Mouse (Mus musculus) forebrain, embryonic 14.5 days (tissue): Measurements from ENCODE around the gene Hspg2. TPM values are rescaled to one million over a fixed set of nuclear protein-coding genes. Genes with fewer than 3 reads are reported as not detected.

Source experiments
- ATAC-seq: fragments of 200-750 bp; cut with Nextera tagmentation; 2 replicates; pipeline ENCODE4 v1.8.0; 2017; ENCODE audit warnings: mild to moderate bottlenecking, moderate library complexity
- DNase-seq: peaks from one replicate; pipeline ENCODE4 v3.0.0-alpha.2; 2015; ENCODE audit warnings: low spot score
- H3K27ac ChIP-seq: fragments of 300-500 bp; sonication (generic); 2 replicates; pipeline ENCODE4 v1.5.1; 2014; ENCODE audit warnings: low read depth, mild to moderate bottlenecking, control low read depth, low read length, moderate library complexity
- H3K27me3 ChIP-seq: fragments of 300-500 bp; sonication (generic); replicated peaks from 2 replicates; pipeline ENCODE4 v1.6.1; 2014; ENCODE audit warnings: low read length, control low read depth, mixed read lengths; ENCODE audit not compliant: control insufficient read depth, insufficient read depth
- H3K36me3 ChIP-seq: fragments of 300-500 bp; sonication (generic); 2 replicates; pipeline ENCODE4 v1.6.1; 2014; ENCODE audit warnings: low read length, control low read depth; ENCODE audit not compliant: control insufficient read depth, insufficient read depth
- H3K4me1 ChIP-seq: fragments of 300-500 bp; sonication (generic); 2 replicates; pipeline ENCODE4 v1.6.1; 2014; ENCODE audit warnings: antibody characterized with exemption, low read length, control low read depth; ENCODE audit not compliant: control insufficient read depth, insufficient read depth
- H3K4me2 ChIP-seq: fragments of 300-500 bp; sonication (generic); 2 replicates; pipeline ENCODE4 v1.6.1; 2014; ENCODE audit warnings: mild to moderate bottlenecking, control low read depth, low read length
- H3K4me3 ChIP-seq: fragments of 300-500 bp; sonication (generic); 2 replicates; pipeline ENCODE4 v1.5.1; 2014; ENCODE audit warnings: low read depth, low read length, control low read depth
- H3K9ac ChIP-seq: fragments of 300-500 bp; sonication (generic); 2 replicates; pipeline ENCODE4 v1.6.1; 2014; ENCODE audit warnings: mild to moderate bottlenecking, low read length, control low read depth, moderate library complexity
- H3K9me3 ChIP-seq: fragments of 300-500 bp; sonication (generic); replicated peaks from 2 replicates; pipeline ENCODE4 v1.6.1; 2016; ENCODE audit warnings: low read length, control low read depth, mixed read lengths; ENCODE audit not compliant: control insufficient read depth
- WGBS: fragments of 180-500 bp; shearing (Covaris S2); extraction: QIAGEN DNeasy Blood & Tissue Kit; methylation state at CpG from one replicate; pipeline ENCODE4 v1.1.7; 2014; 5-methylcytosine and 5-hydroxymethylcytosine counted together
- polyA plus RNA-seq: library from polyadenylated mRNA; unstranded; fragments of >200 nt; fragmentation: Nextera tagmentation; extraction: Ambion mirVana; gene quantifications from 2 replicates; pipeline ENCODE4 v1.2.1, GENCODE M21; 2014

Hspg2 gene
- polyA plus RNA-seq, 1 experiment from 2014 or later: 4.0 TPM

GRCm38 (mm10) chr4:137469081-137469844 lies 694 bp downstream of the Hspg2 start:
- whole genome bisulfite sequencing: 3% methylated on average over 20 of the region's 20 CpGs
- Histone ChIP-seq H3K4me2 (peak overlapping the region; percentile 94), H3K36me3 (no peaks in the 10 kb centered on the region), H3K4me3 (peak overlapping the region; percentile 50), H3K9ac (peak overlapping the region; percentile 67), H3K4me1 (peaks cover 13% of the 10 kb centered on the region), H3K27me3 (no peaks in the 10 kb centered on the region), H3K27ac (peak overlapping the region; percentile 39; the same call in 1 of the 2 replicates), H3K9me3 (no peaks in the 10 kb centered on the region)
- ATAC-seq (peak; percentile 36; the same call in 1 of the 2 replicates), DNase-seq (peak; percentile 52)

DNA sequence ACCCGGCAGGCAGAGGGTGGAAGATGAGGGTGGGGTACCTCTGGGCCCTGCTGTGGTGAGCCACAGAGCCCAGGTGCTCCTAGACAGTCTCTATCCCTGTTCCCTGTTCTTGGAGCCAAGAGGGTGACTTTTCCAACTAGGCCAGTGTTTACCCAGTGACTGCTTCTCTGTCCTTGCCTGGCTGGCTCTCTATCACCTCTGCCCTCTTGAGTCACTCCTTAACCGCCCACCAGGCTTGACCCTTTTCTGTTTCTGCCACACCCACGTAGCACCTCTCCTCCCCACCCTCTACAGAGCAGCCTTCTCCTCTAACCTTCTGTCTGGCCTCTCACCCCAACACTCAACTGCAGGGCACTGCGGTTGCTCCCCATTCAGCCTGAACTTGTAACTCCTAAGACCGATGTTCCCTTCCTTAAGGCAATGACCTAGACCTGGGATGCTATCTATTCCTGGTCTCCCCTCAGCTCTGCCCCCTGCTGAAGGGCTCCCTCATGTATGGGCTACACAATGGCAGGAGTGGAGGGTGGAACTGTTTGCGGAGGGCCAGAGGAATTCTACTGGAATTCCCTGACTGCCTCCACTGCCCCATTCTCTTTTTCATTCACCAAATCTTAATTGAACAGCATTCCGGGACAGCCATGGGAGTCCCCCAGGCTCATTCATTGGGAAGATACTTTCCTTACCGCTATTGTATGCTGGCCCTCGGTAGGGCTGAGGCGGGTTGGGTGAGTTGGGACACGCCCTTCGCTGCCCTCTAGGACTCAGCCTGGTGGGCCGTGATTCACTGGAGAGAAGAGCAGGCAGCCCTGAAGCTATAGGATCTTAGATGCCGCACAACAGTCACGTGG lies 1.5 kb downstream of the Hspg2 start:
- ATAC-seq (no peak), DNase-seq (no peak)
- Histone ChIP-seq H3K4me1 (peaks cover 13% of the 10 kb centered on the region), H3K9ac (peak overlapping the region; percentile 67; the same call in 1 of the 2 replicates), H3K27ac (no peak overlapping the region), H3K4me3 (0 out of 2 replicates have a peak overlapping the region, but pooled peaks have one; percentile 50), H3K4me2 (peak overlapping the region; percentile 94), H3K27me3 (no peaks in the 10 kb centered on the region), H3K9me3 (no peaks in the 10 kb centered on the region), H3K36me3 (no peaks in the 10 kb centered on the region)
- WGBS: 31% methylated on average over 15 of the region's 15 CpGs

DNA sequence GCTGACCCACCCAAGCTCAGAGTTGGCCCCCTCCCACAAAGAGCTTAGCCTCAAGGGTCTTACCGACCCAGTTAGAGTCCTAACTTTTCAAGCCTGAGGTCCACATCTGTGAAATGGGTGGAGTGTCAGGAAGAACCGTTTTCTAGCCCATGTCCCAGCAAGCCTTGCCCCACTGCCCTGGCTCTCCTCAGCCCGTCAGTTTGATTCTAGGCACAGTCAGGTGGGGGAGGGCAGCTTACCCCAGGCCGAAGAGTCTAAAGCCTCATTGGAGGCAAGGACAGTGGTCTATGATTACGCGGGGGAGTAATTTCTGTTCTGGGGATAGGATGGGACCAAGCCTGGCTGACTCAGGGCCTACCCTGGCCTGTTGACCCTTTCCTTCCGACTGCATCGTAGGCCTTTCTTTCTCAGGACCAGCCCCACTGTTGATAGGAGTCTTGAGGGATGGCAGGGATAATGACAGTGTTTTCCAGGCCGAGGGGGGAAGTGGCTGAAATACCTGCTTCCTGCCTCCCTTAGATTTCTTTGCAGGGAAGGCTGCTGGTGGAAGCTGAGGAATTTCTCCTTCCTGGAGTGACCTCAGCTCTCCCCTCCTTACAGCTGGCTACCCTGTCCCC lies 2.2 kb downstream of the Hspg2 start:
- no peak for DNase-seq
- no peak overlapping the region for H3K27ac ChIP-seq
- no peak overlapping the region for H3K4me3 ChIP-seq

DNA sequence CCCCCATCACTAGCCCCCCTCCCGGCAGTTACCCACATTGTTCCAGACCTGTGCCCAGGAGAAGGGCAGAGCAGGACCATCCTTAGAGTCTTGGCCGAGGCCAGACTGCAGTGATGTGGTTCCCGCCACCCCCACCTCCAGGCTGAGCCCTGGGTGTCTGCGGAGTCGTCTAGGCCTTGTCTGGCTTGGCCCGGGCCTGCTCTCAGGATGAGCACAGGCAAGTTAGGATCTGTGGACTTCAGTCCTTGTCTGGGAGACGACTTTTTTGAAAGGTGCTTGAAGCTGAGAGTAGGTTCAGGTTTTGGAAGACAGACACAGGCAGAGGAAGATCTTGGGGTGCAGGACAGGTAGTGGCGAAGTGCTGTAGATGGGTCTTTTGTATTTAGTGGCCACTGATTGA lies 2.8 kb downstream of the Hspg2 start:
- DNase-seq (no peak), ATAC-seq (no peak)
- Histone ChIP-seq H3K27ac (no peak overlapping the region), H3K9ac (no peak overlapping the region), H3K4me3 (no peak overlapping the region), H3K9me3 (no peaks in the 10 kb centered on the region), H3K27me3 (no peaks in the 10 kb centered on the region), H3K4me1 (peaks cover 13% of the 10 kb centered on the region), H3K36me3 (no peaks in the 10 kb centered on the region), H3K4me2 (no peak overlapping the region)
- WGBS: 74% methylated on average over 8 of the region's 8 CpGs

More for the DNA sequence above, 2.2 kb downstream of the Hspg2 start:
- Histone ChIP-seq H3K27me3 (no peaks in the 10 kb centered on the region), H3K36me3 (no peaks in the 10 kb centered on the region), H3K9me3 (no peaks in the 10 kb centered on the region), H3K4me1 (peaks cover 13% of the 10 kb centered on the region), H3K4me2 (no peak overlapping the region), H3K9ac (no peak overlapping the region)
- WGBS: 73% methylated on average over 9 of the region's 9 CpGs
- ATAC-seq: no peak

DNA sequence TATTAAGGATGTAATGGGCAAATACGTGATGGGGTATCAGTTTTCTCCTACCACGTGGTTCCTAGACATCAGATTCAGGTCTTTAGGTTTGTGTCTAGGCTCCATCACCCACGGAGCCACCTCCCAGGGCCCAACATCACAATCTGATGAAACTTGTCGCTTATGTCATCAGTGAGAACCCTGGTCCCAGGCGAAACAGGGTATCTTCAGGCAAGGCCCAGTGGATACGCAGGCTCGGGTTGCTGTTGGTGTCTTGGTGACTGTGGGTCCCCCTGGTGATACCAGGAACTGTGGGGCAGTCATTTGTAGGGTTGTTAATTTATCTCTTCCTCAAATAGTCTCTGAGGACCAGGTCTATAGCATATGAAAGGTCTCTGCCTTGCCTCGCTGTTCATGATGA lies 4.7 kb downstream of the Hspg2 start:
- Histone ChIP-seq H3K4me3 (no peak overlapping the region), H3K27ac (no peak overlapping the region), H3K9me3 (no peaks in the 10 kb centered on the region), H3K36me3 (no peaks in the 10 kb centered on the region), H3K27me3 (no peaks in the 10 kb centered on the region), H3K4me2 (no peak overlapping the region), H3K9ac (no peak overlapping the region), H3K4me1 (peaks cover 14% of the 10 kb centered on the region)
- ATAC-seq (no peak), DNase-seq (no peak)
- WGBS: 94% methylated on average over 8 of the region's 8 CpGs

GRCm38 (mm10) chr4:137473701-137474388 lies 5.3 kb downstream of the Hspg2 start:
- ATAC-seq: no peak
- 82% methylated on average over 18 of the region's 18 CpGs for WGBS
- peaks cover 14% of the 10 kb centered on the region for H3K4me1 ChIP-seq

GRCm38 (mm10) chr4:137474694-137475093 lies 6.1 kb downstream of the Hspg2 start:
- Histone ChIP-seq H3K9me3 (no peaks in the 10 kb centered on the region), H3K4me3 (no peak overlapping the region), H3K4me1 (peaks cover 8% of the 10 kb centered on the region; the same call in 1 of the 2 replicates), H3K27ac (no peak overlapping the region), H3K27me3 (no peaks in the 10 kb centered on the region), H3K36me3 (no peaks in the 10 kb centered on the region), H3K4me2 (no peak overlapping the region), H3K9ac (no peak overlapping the region)
- 95% methylated on average over 7 of the region's 7 CpGs for WGBS
- DNase-seq (no peak), ATAC-seq (no peak)

More at GRCm38 (mm10) chr4:137473701-137474388, 5.3 kb downstream of the Hspg2 start:
- Histone ChIP-seq H3K36me3 (no peaks in the 10 kb centered on the region), H3K27ac (no peak overlapping the region), H3K9me3 (no peaks in the 10 kb centered on the region), H3K4me3 (no peak overlapping the region), H3K4me2 (no peak overlapping the region), H3K9ac (no peak overlapping the region), H3K27me3 (no peaks in the 10 kb centered on the region)
- DNase-seq: no peak

DNA sequence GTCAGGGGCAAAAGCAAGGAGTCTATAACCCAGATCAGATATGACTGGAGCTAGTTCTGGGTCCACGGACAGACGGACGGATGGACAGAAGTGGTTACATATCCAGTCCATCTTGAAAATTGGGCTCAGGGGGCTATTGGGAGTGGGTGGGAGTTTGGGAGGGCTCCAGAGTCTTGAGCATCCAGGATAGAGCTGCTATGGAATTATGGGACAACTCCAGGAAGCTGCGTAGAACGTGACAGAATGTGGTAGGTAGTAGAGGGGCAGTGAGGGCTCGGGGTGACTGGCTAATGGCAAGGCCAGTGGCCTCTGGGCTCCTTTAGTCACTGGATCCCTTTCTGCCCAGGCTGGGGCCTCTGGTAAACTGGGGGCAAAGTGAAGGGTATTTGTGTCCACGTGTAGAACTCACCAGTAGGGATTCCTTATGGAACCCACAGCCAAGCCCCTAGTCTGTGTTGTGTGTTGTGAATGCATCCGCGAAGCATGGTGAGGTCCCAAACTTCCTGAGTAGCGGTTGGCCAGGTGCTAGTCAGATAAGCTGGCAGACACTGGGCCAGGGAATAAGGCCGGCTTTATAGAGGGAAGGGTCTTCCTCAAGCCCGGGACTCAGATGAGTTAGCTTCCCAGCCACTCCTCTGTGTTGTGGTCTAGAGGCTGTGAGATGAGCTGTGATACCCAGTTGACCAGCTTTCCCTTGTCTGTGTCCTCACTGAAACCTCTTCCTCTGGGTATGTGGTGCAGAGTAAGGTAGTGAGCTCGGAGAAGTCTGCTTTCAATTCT lies 6.9 kb downstream of the Hspg2 start:
- H3K4me2 ChIP-seq: no peak overlapping the region
- H3K4me3 ChIP-seq: no peak overlapping the region
- H3K4me1 ChIP-seq: peaks cover 11% of the 10 kb centered on the region; the same call in 1 of the 2 replicates
- H3K36me3 ChIP-seq: no peaks in the 10 kb centered on the region
- no peak overlapping the region for H3K27ac ChIP-seq
- ATAC-seq (no peak), DNase-seq (no peak)
- 87% methylated on average over 13 of the region's 13 CpGs for WGBS
- H3K9ac ChIP-seq: no peak overlapping the region
- no peaks in the 10 kb centered on the region for H3K9me3 ChIP-seq
- H3K27me3 ChIP-seq: no peaks in the 10 kb centered on the region
